Mouse (Mus musculus) CD4-positive, CD25-positive, alpha-beta regulatory T cell, adult 2 months (primary cell): Measurements from ENCODE around the gene Sec1.

Experiments
- DNase-seq: peaks from one replicate; pipeline ENCODE4 v3.0.0-alpha.2; 2012; ENCODE audit warnings: low read depth, low spot score

Sec1 gene

DNA sequence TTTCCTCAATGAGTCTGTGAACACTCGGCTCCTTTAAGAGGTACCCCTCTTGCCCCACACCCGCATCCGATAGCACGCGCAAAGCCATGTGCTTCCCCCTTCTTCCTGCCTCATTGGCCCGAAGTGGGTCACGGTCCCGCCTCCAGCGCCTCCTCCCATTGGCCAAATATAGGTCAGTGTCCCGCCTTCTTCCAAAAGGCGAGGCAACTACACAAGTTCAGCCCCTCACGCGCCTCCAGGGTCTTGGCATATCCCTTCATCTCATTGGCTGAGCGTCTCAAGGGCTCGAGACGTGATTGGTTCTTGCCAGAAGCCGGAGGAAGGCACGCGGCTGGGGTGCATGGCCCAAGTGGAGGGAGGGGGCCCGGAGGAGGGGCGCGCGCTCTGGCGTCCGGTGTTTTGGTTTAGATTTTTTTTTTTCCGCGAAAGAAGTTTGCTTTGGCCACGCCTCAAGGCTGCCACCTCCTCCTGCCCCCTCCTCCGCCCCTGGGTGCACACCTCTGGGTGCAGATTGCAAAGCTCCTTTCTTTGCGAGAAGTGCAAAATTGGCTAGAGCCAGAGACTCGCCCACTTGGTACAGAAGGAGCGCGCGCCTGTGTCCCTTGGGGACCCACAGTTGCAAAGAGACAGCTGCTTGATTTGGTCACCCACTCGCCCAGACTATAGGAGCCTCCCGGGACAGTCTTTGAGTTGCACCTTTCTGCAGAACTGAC, 10.7 kb upstream of the Sec1 start, which contains the start of gene Dbp:
TSS of gene Dbp (plus strand) at position 359 of the 713 bp plus-strand sequence.
- DNase-seq, result peak; percentile 99

DNA sequence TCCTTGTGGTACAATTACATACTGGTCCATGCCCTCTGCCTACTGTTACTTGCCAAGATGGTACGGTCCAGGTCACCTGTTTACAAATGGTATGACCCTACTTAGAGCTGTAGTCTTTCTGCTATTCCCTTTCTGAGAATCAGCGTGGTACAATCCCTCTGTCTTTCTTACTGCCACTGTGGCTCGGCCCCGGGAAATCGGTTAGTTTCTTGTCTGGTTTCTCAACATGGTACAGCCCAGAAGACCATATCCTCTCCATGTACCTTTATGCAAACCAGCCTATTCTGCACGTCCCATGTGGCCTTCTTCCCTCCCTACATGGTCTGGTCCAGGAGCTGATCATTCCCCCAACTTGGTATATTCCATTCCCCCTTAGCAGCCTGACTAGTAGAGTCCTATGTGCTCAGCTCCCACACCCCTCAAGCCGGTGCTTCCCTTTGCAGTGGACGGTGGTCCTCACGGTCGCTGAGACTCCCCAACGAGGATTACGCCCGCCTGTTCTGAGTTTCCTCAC, 9.9 kb upstream of the Sec1 start:
- peak; percentile 85 for DNase-seq

DNA sequence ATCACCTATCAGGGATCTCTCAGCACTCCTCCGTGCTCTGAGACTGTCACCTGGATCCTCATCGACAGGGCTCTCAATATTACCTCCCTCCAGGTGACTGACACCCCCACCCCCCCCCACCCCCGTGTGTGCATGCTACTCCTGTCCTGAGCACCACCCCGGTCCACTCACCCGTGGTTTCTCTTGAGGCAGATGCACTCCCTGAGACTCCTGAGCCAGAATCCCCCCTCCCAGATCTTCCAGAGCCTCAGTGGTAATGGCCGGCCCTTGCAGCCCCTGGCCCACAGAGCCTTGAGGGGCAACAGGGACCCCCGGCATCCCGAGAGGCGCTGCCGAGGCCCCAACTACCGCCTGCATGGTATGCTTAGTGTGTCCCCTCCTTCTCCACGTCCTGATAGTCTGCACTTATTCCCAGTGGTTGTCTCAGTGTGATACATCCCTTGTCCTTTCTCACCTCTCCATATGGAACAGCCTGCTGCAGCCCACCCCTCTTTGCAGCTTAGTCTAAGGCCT, 9.4 kb upstream of the Sec1 start:
- DNase-seq, result no peak

DNA sequence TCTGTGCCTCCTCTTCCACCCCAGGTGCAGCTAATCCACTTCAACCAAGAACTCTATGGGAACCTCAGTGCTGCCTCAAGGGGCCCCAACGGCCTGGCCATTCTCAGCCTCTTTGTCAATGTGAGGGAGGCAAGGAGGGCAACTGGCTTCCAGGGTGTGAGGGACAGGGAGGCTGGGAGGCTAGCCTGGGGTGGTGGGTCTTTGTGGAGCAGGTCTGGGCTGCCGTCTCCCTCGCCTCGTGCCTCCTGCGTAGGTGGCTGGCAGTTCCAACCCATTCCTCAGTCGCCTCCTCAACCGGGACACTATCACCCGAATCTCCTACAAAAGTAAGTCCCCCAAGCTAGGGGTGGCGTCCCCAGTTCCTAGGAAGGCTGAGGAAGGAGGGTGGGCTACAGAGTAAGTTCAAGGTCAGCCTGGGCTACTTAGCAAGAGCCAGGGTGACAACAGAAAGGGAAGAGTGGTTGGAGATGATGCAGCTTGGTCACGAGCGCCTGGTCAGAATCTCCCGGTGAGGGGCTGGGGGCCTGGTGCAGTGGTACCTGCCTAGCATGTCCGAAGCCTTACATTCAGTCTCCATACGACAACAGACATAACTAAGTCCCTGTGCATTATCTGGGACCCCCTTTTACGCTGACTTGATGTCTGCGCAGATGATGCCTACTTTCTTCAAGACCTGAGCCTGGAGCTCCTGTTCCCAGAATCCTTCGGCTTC, 8.8 kb upstream of the Sec1 start:
- DNase-seq, result no peak

DNA sequence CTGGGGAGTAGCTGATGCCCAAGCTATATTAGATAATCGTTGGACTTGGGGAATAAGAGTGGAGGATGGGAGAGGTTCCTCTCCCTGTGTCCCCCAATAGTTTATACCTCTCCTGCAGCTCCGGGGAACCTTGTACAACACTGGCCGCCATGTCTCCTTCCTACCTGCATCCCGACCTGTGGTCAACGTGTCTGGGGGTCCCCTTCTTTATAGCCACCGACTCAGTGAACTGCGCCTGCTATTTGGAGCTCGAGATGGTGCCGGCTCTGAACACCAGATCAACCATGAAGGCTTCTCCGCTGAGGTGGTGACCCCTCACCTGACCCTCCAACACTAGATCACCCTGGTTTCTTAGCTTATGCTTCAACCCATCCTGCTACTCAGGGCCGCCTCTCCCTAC, 8.1 kb upstream of the Sec1 start:
- no peak for DNase-seq

DNA sequence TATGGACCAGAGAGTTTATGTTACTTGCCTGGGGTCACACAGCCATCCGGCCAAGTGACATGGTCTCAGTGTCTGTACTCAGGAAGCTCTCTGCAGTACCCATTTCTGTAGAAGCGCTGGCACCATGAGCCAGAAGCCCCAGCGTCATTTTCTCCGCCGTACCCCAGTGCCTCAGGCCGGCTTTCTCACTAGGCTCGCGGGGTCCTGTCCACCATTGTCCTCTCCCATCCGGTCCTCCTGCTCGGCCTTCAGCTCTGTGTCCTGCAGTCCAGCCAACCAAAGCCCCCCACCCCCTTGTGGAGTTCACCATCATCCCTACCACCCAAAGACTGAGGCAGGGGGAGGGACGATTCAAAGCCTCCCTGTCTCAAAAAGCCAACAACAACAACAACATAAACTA, 7.4 kb upstream of the Sec1 start:
- DNase-seq, result no peak

DNA sequence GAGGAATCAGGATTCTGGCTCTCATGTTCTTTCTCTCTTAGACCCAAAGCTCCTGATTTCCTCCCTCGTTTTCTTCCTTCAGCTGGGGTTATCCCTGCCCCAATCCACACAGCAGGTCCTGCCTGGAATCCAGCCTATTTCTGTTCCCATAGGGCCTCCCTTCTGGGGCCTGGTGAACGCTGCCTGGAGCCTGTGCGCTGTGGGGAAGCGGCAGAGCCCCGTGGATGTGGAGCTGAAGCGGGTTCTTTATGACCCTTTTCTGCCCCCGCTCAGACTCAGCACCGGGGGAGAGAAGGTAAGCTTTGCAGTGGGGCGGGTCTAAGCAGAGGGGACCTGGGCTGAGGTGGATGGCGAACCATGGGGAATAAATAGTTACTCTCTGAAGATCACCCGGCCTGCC, 6.9 kb upstream of the Sec1 start:
- DNase-seq, result no peak

DNA sequence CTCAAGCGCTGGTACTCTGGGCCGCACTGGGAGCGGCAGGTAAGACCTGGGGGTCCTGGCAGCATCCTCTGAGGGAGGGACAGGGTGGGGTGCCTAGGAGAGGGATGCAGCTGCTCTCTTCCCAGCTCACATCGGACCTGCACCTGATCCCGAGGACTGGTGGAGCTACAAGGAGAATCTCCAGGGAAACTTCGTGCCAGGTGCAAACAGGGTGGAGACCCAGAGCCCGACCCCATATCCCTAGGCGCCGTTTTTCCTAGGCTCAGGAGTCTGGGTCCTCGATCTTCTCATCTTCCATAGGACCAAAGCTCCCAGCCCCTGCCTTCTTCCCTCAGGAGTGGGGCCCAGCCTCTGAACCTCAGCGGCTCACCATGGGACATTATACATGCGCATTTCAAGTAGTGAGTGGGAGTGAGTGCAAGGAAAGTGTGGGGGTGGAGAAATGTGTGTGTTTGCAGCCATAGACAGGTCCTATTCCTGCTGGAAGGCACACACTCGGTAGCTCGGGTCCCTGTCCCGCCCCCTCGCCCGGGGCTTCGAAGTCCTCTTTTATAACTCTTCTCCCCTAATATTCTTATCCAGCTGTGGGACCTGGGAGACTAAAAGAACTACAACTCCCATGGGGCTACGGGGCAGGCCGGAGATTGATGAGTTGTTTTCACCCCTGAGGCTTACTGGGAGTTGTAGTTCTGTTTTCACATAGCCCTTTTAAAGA, 6.3 kb upstream of the Sec1 start:
- DNase-seq, result peak; percentile 82

DNA sequence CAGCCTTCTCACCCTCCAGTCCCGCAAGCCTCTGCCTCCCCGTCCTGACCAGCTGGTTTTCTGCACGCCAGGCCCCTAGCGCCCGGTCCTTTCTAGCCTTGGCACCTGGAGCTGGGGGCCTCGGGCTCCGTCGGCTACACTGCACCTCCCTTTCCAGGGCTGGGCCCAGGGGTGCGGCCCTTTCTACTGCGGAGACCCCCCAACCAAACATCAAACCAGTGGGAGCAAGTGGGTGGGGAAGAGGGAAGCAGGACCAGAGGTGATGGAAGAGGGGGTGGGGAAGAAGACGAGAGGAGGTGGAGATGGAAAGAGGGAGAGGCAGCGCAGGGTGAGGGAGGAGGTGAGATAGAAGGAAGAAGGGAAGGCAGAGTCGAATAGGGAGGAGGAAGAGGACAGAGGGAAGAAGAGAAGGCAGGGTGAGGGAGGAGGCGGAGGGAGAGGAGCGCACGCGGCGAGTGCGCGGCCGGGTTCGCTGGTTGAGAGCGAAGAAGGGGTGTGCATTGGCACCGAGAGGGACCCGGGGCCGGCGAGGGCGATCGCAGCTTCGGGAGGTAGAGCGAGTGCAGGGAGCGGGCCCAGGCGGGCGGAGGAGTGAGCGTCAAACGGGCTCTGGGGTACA, 5.4 kb upstream of the Sec1 start, which contains the start of gene Car11:
TSS of gene Car11 (plus strand) at position 321 of the 619 bp plus-strand sequence.
- DNase-seq, result peak; percentile 42

DNA sequence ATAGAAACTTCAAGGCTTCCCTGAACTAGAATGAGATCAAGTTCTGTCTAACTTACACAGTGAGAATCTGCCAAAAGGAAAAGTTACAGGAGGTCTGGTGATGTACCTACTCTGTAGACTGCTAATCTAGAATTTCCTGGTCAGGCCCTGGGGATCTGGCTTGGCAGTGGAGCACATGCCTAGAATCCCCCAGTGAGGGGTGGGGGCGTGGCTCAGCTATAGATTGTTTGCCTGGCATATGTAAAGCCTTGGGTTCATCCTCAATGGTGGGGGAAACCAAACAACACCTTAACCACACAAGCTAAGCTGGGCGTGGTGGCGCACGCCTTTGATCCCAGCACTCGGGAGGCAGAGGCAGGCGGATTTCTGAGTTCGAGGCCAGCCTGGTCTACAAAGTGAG, 3.7 kb upstream of the Sec1 start:
- DNase-seq, result no peak

DNA sequence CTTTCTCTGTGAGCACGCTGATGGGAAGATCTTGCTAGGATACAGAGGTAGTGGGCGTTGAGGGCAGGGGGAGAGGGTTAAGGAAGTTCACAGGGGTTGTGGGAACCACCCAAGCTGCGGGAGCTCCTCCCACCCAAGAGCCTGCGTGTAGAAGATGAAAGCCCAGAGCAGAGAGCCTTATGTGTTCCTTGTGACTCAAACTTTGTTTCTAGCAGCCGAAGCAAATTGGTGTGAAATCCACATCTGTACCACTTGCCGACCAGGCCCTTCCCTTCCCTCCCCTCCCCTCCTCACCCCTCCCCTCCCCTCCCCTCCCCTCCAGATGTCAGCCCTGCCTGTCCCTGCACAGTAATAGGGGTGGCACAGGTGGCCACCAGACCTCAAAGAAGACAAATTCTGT, 896 bp upstream of the Sec1 start:
- peak; percentile 45 for DNase-seq

DNA sequence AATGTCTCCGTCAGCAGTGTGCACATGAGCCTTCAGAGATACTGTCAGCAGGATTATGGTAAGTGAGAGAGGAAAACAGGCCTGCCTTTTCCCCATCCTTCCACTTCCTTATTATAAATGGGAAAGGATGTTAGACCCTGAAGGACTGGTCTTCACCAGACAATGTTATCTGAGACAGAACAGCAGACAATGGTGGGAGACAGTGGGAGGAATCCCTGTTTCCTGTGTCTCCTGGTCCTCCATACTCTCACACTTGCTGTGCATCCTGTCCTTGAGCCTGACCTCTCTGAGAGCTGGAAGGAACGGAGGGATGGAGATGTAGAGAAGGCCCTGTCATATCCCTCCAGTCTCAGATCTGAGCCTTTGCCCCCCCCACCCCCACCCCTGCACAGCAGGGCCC, 1.8 kb downstream of the Sec1 start:
- no peak for DNase-seq

DNA sequence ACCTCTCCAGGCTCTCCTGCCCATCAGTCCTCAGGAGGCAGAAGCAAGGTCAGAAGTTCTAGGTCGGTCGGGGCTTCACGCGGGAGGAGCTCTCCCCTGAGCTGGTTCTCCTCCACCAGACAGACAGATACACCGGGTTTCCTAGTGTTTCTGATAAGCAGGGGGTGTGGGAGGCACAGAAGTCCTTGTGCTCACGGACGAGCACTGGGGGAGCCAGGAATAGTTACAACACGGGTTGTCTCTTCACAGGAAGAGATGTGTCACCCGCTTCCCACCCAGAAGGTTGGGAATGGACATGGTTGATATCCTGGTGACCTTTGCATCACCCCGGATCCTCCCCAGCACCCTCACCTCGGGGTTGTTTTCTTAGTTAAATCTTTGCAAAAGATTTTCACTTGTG, 4.4 kb downstream of the Sec1 start:
- no peak for DNase-seq

DNA sequence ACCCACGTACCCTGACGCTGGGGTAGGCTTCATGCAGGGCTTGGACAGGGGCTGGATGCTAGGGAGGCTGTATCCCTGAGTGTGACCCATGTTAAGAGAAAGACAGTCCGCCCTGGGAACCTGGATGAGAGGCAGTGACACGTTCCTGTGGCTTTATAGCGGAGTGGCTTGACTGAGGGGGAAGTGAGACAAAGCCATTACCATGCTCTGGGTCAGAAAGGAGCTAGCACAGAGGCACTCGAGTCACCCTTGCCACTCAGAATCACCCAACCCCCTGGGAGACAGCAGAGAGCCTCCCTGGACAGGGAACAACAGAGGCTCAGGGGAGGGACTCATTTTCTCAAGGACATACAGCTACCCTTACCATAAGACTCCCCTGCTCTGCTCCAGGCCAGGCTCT, 5.1 kb downstream of the Sec1 start:
- peak; percentile 1 for DNase-seq

DNA sequence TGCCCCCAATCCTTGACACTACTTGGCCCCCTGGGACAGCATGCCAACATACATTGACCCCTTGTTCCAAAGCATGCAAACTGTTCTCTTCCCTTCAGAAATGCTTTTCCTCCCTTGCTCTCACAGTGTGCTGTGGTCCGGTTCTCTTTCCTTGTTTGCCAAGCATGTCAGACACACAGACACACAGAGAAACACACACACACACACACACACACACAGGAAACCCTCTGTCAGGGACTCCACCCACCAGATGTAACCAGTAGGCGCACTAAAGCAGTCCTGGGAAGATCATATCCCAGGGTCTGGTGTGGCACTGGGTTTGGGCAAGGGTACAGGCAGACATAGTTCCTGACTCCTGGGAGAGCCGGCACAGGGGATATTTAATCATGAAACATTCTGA, 7.4 kb downstream of the Sec1 start:
- peak; percentile 53 for DNase-seq

DNA sequence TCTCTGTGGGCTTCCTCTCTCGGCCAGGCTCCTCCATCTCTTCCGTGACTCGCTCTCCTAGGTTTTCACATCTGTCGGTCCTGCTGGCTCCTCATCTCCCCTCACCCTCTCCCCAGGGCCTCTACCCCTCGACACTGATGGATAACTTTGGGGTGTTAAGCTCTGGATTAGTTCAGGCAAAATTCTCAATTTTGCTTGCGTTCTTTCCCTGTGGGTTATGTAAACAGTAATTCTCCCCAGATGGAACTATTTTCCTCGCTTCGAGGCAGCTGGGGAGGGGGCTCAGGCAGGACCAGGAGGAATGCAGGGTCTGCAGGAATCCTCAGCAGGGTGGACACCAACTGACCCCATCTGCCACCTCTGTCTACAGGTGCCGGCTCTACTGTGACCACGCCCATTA, 8.4 kb downstream of the Sec1 start:
- no peak for DNase-seq

DNA sequence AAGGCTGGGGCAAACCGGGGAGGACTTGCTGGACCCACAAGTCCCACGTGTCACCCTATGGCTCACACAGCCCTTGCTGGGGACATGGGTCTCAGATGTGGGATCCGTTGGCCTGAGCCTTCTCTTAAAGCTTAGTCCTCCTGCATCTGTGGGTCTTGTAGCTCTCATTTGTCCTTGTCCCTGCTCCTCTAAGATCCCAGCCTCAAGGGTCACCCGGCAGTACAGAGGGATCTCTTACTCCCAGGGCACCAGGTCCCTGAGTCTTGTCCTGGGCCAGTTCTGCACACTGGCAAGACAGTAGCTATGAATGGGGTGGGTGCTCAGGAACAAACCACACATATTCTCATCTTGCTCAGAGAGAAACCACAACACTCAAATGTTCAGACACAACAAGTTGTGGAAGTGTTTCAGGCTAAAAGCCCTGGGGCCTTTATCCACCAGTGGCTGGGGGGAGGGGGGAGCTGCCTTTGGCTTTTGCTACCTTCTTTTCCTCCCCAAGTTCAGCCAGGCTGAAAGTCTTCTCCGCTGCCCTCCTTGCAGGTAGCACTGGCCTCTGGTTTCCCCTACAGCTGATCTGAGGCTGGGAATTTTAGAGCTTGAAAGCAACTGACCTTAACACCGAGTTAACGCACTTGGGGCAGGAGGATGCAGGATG, 10.7 kb downstream of the Sec1 start, which contains the start of gene Ntn5:
TSS of gene Ntn5 (plus strand) at position 627 of the 655 bp plus-strand sequence.
- no peak for DNase-seq

DNA sequence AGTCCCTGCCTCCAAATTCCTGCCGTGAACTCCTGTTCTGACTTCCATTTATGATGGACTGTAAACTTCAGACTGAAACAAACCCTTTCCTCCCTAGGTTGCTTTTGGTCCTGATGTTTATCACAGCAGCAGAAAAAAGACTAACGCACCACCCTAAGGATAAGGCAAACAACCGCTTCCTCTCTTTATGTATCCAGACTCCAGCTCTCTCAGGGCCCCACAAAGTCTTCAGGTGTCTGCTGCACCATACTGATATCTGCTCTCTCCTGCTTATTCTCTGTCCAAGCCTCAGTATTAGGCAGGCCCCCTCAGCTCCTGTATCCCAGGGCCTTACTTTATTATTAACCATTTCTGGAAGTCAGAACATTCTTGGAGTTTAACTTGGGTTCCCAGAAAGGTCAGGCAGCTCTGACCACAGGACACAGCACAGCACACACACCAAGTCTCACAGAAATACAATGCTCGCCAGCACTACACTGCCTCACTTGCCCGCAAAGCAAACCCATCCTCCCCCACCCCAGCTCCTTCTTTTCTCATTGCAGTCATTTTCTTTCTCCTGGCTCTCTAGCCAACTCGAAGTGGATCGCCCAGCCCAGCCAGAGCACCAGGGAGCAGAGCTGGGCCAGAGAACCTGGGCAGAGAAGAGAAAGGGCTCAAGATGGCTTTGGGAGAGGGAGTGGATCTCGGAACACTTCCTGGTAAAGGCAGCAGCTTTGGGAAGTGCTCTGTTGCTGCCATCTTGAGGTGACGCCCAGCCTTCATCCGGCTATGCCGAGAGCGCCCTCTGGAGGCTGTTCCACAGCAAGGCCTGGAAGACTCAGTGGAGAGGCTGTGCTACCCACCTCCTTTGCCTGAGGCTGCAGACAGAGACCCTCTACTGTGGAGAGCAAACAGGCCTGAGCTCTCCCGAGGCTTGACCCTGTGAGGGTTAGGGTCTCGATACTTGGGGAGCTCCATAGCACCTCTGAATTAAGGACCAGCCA, 11.8 kb downstream of the Sec1 start:
- peak; percentile 94 for DNase-seq

DNA sequence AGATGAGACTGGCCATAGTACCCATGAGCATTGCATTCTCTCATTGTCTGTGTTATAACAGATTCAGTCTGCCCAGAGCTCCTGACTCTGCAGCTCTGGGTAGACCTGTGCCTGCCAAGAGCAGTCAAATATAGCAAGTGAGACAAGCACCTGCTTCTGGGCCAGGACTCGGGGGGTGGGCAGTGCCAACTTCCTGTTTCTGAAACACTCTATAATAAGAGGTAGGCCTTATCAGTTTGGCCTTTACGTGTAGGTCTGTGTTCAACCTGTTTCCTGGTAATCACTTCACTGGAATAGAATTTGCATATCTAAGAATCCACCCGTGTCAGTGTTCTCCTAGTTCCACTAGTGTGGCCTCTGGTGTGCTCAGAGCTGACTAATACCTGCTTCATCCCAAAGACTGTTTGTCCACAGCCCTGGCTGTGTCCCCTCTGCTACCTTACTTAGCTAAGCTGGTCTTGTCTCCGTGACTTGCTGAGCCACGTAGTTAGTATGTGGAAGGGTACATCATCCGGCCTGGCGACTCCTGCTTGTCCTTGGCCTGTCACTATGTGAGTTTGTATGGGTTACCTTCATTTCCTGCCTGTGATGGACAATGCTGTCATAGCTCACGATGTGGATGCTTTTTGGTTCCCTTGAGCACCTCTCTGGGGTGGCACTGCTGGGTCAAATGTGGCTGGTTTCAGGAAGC, 13.0 kb downstream of the Sec1 start:
- DNase-seq, result peak; percentile 63
